Comparison of ENCODE assay signal across 13 mouse cellular contexts in the genomic region with DNA sequence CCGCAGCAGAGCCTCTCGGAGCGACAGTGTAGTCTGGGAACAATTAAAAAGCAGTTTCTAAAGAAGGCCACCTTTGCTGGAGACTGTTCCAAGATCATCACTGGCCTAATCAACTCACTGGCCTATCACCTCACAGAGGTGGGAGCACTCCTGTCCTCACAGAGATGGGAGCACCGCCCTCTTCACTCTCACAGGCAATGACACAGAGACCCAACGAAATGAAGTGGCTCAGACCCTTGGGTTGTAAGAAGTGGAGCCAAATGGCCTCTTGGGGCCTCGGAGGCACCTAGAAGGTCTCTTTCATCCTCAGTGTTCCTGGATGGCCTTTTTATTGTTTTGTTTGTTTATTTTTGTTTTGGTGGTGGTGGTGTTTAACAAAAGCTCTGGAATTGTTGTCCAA. TPM values are rescaled to one million over a fixed set of nuclear protein-coding genes. Genes with fewer than 3 reads are reported as not detected.
DNase-seq lines count a peak whose midpoint lies in the region; ATAC-seq and TF ChIP-seq lines count a peak whose summit lies in the region.
"Had no signal": no experiment of that assay in that cellular context is flagged by ENCODE, and none has a peak within 500 bp of the region (broad histone marks: within the 10 kb centered on the region; RNA-seq: fewer than 3 reads in every experiment).

No protein-coding gene starts in this region.

- 89% methylated on average over 6 of the region's 6 CpGs for WGBS in heart, postnatal 0 days
- WGBS in neural tube, embryonic 15.5 days, result 82% methylated on average over 6 of the region's 6 CpGs
- WGBS in limb, embryonic 12.5 days, result 61% methylated on average over 6 of the region's 6 CpGs
- 91% methylated on average over 6 of the region's 6 CpGs for WGBS in cerebellum, adult 2 months

- peak overlapping the region; percentile 77 for H3K27ac ChIP-seq in heart, postnatal 0 days (ENCODE audit: low read depth)
- H3K27ac ChIP-seq in neural tube, embryonic 15.5 days (replicated peaks), result no peak overlapping the region
- 0 out of 2 replicates have a peak overlapping the region, but pooled peaks have one; percentile 47 for H3K27ac ChIP-seq in limb, embryonic 12.5 days
- H3K27ac ChIP-seq in cerebellum, adult 2 months (ENCODE audit: insufficient read depth, low read length), result no peak overlapping the region
- H3K27ac ChIP-seq: hindbrain, embryonic 14.5 days had no signal

- intact Hi-C loops in heart, postnatal 10 days (cut with DNase I), result loop anchor here (1.0 kb wide), 1 partner anchor 19 kb away; no protein-coding TSS in a partner anchor

- H3K27me3 ChIP-seq in heart, postnatal 0 days (ENCODE audit: control insufficient read depth, insufficient read depth, low read length), result no peaks in the 10 kb centered on the region
- H3K27me3 ChIP-seq in neural tube, embryonic 15.5 days (replicated peaks), result no peaks in the 10 kb centered on the region
- peaks cover 5% of the 10 kb centered on the region; the same call in 1 of the 2 replicates for H3K27me3 ChIP-seq in limb, embryonic 12.5 days
- 0 out of 2 replicates have a peak, but pooled peaks cover 1% of the 10 kb centered on the region for H3K27me3 ChIP-seq in cerebellum, adult 2 months (ENCODE audit: control insufficient read depth, insufficient read depth, low read length)
- H3K27me3 ChIP-seq: embryonic facial prominence, embryonic 12.5 days had no signal

- TF ChIP-seq CTCF in heart, postnatal 0 days (IDR thresholded peaks at IDR 0.05; ENCODE audit: low read depth), result no peak
- no peak for TF ChIP-seq CTCF in cerebellum, adult 2 months (IDR thresholded peaks at IDR 0.05; ENCODE audit: borderline replicate concordance, insufficient read depth, low read depth, low read length)

- no peak overlapping the region for H3K9ac ChIP-seq in heart, postnatal 0 days (replicated peaks; ENCODE audit: low read depth, low read length)
- H3K9ac ChIP-seq in neural tube, embryonic 15.5 days (replicated peaks), result no peak overlapping the region
- H3K9ac ChIP-seq in limb, embryonic 12.5 days (replicated peaks), result no peak overlapping the region
- H3K9ac ChIP-seq: embryonic facial prominence, embryonic 12.5 days; hindbrain, embryonic 14.5 days had no signal

- no peak overlapping the region for H3K4me2 ChIP-seq in heart, postnatal 0 days (ENCODE audit: low read depth, low read length)
- H3K4me2 ChIP-seq in neural tube, embryonic 15.5 days, result no peak overlapping the region
- H3K4me2 ChIP-seq in limb, embryonic 12.5 days, result no peak overlapping the region
- H3K4me2 ChIP-seq: embryonic facial prominence, embryonic 12.5 days; hindbrain, embryonic 14.5 days had no signal

- no peak for TF ChIP-seq EP300 in heart, postnatal 0 days (IDR thresholded peaks at IDR 0.05; ENCODE audit: low read depth)

- peaks cover 22% of the 10 kb centered on the region for H3K4me1 ChIP-seq in heart, postnatal 0 days (ENCODE audit: control insufficient read depth, insufficient read depth)
- H3K4me1 ChIP-seq in neural tube, embryonic 15.5 days, result peaks cover 24% of the 10 kb centered on the region
- peaks cover 64% of the 10 kb centered on the region for H3K4me1 ChIP-seq in limb, embryonic 12.5 days (replicated peaks)
- H3K4me1 ChIP-seq in cerebellum, adult 2 months (ENCODE audit: control insufficient read depth, insufficient read depth, low read length), result peaks cover 6% of the 10 kb centered on the region; the same call in 1 of the 2 replicates

- H3K36me3 ChIP-seq in heart, postnatal 0 days (replicated peaks; ENCODE audit: control insufficient read depth, insufficient read depth, low read length), result no peaks in the 10 kb centered on the region
- no peaks in the 10 kb centered on the region for H3K36me3 ChIP-seq in neural tube, embryonic 15.5 days
- H3K36me3 ChIP-seq in limb, embryonic 12.5 days, result no peaks in the 10 kb centered on the region
- H3K36me3 ChIP-seq: embryonic facial prominence, embryonic 12.5 days had no signal

- no peaks in the 10 kb centered on the region for H3K9me3 ChIP-seq in heart, postnatal 0 days (replicated peaks; ENCODE audit: control insufficient read depth, low read length)
- no peaks in the 10 kb centered on the region for H3K9me3 ChIP-seq in neural tube, embryonic 15.5 days (replicated peaks)
- H3K9me3 ChIP-seq in limb, embryonic 12.5 days, result no peaks in the 10 kb centered on the region
- H3K9me3 ChIP-seq: embryonic facial prominence, embryonic 12.5 days had no signal

- TF ChIP-seq POLR2A in cerebellum, adult 2 months (IDR thresholded peaks at IDR 0.05; ENCODE audit: borderline replicate concordance, insufficient read depth, low read length), result no peak

- DNase-seq in heart, postnatal 0 days (ENCODE audit: low spot score), result no peak
- no peak for DNase-seq in heart, postnatal 10 days
- DNase-seq in neural tube, embryonic 10.5 days (ENCODE audit: extremely low spot score, low spot score), result peak; percentile 13
- DNase-seq in urinary bladder, adult 2 months (ENCODE audit: low spot score), result no peak
- DNase-seq in cerebellum, adult 2 months, result no peak
- DNase-seq: cerebellum, postnatal 36 days; midbrain, embryonic 14.5 days; thymus, postnatal 14 days had no signal

- H3K4me3 ChIP-seq in heart, postnatal 0 days (ENCODE audit: low read depth, low read length), result no peak overlapping the region
- no peak overlapping the region for H3K4me3 ChIP-seq in neural tube, embryonic 15.5 days (replicated peaks)
- no peak overlapping the region for H3K4me3 ChIP-seq in limb, embryonic 12.5 days (replicated peaks)
- H3K4me3 ChIP-seq in cerebellum, adult 2 months (replicated peaks; ENCODE audit: insufficient read depth, low read depth, low read length), result no peak overlapping the region
- H3K4me3 ChIP-seq: embryonic facial prominence, embryonic 12.5 days; left cerebral cortex, adult 2 months had no signal

- no peak for ATAC-seq in heart, postnatal 0 days (ENCODE audit: insufficient read depth, low read depth)
- no peak for ATAC-seq in neural tube, embryonic 15.5 days (ENCODE audit: low FRiP score)
- no peak for ATAC-seq in limb, embryonic 12.5 days (ENCODE audit: insufficient number of reproducible peaks, insufficient read depth, low FRiP score, low TSS enrichment, low read depth)

RNA-seq across cellular contexts. Expression of a gene that starts 9.8 kb away (rescaled TPM):
- total RNA-seq in heart, postnatal 0 days (2014; rRNA removed; ENCODE audit: low replicate concordance), result 146 and 188 TPM in 2 replicates
- 46.7 and 59.3 TPM in 2 replicates for polyA plus RNA-seq in heart, postnatal 0 days (2015; fragmentation: Nextera tagmentation; extraction: Ambion mirVana)
- 10 to 100 TPM; 72.9 to 84.2 TPM for total RNA-seq in heart, postnatal 10 days (2021)
- 57.5 and 59.1 TPM in 2 replicates for polyA plus RNA-seq in neural tube, embryonic 15.5 days (2015; fragmentation: Nextera tagmentation; extraction: Ambion mirVana)
- 299 and 330 TPM in 2 replicates for polyA plus RNA-seq in limb, embryonic 12.5 days (2016; fragmentation: Nextera tagmentation; extraction: Ambion mirVana)
- 416 and 633 TPM in 2 replicates for polyA plus RNA-seq in urinary bladder, adult 2 months (2012; rRNA removed)
- polyA plus RNA-seq in cerebellum, adult 2 months (2012; rRNA removed), result 63.8 and 68.7 TPM in 2 replicates

RNA-seq across cellular contexts. Expression of a gene that starts 27.8 kb away (rescaled TPM):
- total RNA-seq in heart, postnatal 0 days (2014; rRNA removed; ENCODE audit: low replicate concordance), result 13.4 and 29.9 TPM in 2 replicates
- 17.0 and 21.4 TPM in 2 replicates for polyA plus RNA-seq in heart, postnatal 0 days (2015; fragmentation: Nextera tagmentation; extraction: Ambion mirVana)
- 10 to 100 TPM; 17.9 to 22.4 TPM for total RNA-seq in heart, postnatal 10 days (2021)
- 4.8 and 7.6 TPM in 2 replicates for polyA plus RNA-seq in neural tube, embryonic 15.5 days (2015; fragmentation: Nextera tagmentation; extraction: Ambion mirVana)
- 29.9 and 30.6 TPM in 2 replicates for polyA plus RNA-seq in limb, embryonic 12.5 days (2016; fragmentation: Nextera tagmentation; extraction: Ambion mirVana)
- polyA plus RNA-seq in urinary bladder, adult 2 months (2012; rRNA removed), result 9.6 and 10.0 TPM in 2 replicates
- 9.2 and 9.7 TPM in 2 replicates for polyA plus RNA-seq in cerebellum, adult 2 months (2012; rRNA removed)

RNA-seq across cellular contexts. Expression of a gene that starts 39.4 kb away (rescaled TPM):
- total RNA-seq in heart, postnatal 0 days (2014; rRNA removed; ENCODE audit: low replicate concordance), result 6.5 and 11.7 TPM in 2 replicates
- polyA plus RNA-seq in heart, postnatal 0 days (2015; fragmentation: Nextera tagmentation; extraction: Ambion mirVana), result 30.9 and 31.6 TPM in 2 replicates
- total RNA-seq in heart, postnatal 10 days (2021), result 10 to 100 TPM; 17.8 to 19.1 TPM
- 33.9 and 41.5 TPM in 2 replicates for polyA plus RNA-seq in neural tube, embryonic 15.5 days (2015; fragmentation: Nextera tagmentation; extraction: Ambion mirVana)
- polyA plus RNA-seq in limb, embryonic 12.5 days (2016; fragmentation: Nextera tagmentation; extraction: Ambion mirVana), result 36.3 and 39.2 TPM in 2 replicates
- 17.1 and 17.8 TPM in 2 replicates for polyA plus RNA-seq in urinary bladder, adult 2 months (2012; rRNA removed)
- 19.2 and 19.9 TPM in 2 replicates for polyA plus RNA-seq in cerebellum, adult 2 months (2012; rRNA removed)

RNA-seq across cellular contexts. Expression of a gene that starts 57.0 kb away (rescaled TPM):
- total RNA-seq in heart, postnatal 0 days (2014; rRNA removed; ENCODE audit: low replicate concordance), result 68.6 and 72.9 TPM in 2 replicates
- 53.4 and 55.0 TPM in 2 replicates for polyA plus RNA-seq in heart, postnatal 0 days (2015; fragmentation: Nextera tagmentation; extraction: Ambion mirVana)
- total RNA-seq in heart, postnatal 10 days (2021), result 10 to 100 TPM; 47.6 to 51.4 TPM
- polyA plus RNA-seq in neural tube, embryonic 15.5 days (2015; fragmentation: Nextera tagmentation; extraction: Ambion mirVana), result 152 and 155 TPM in 2 replicates
- polyA plus RNA-seq in limb, embryonic 12.5 days (2016; fragmentation: Nextera tagmentation; extraction: Ambion mirVana), result 129 and 135 TPM in 2 replicates
- polyA plus RNA-seq in urinary bladder, adult 2 months (2012; rRNA removed), result 64.3 and 67.2 TPM in 2 replicates
- polyA plus RNA-seq in cerebellum, adult 2 months (2012; rRNA removed), result 80.5 and 83.5 TPM in 2 replicates

Comparison
In these comparisons a context has a peak if more than half of its experiments do, and no peak if none do; other contexts are left out.
1. H3K27ac ChIP-seq: peak in heart, postnatal 0 days (single experiment) and limb, embryonic 12.5 days (single experiment); none in neural tube, embryonic 15.5 days (single experiment) and cerebellum, adult 2 months (single experiment).